Mouse (Mus musculus) hindbrain, postnatal 0 days (tissue): ENCODE measurements around the gene Slc12a4. TPM values are rescaled to one million over a fixed set of nuclear protein-coding genes. Genes with fewer than 3 reads are reported as not detected.

Experiments used
- ATAC-seq: fragments of 200-750 bp; cut with Nextera tagmentation; 2 replicates; pipeline ENCODE4 v1.8.0; 2017; ENCODE audit warnings: mild to moderate bottlenecking, moderate TSS enrichment, moderate library complexity
- DNase-seq: peaks from one replicate; pipeline ENCODE4 v3.0.0-alpha.2; 2015; ENCODE audit warnings: low spot score
- H3K27ac ChIP-seq: fragments of 300-500 bp; sonication (generic); 2 replicates; pipeline ENCODE4 v1.5.1; 2014; ENCODE audit warnings: mild to moderate bottlenecking
- H3K27me3 ChIP-seq: fragments of 300-500 bp; sonication (generic); 2 replicates; pipeline ENCODE4 v1.6.1; 2014; ENCODE audit warnings: low read length, mixed read lengths; ENCODE audit not compliant: insufficient read depth
- H3K36me3 ChIP-seq: fragments of 300-500 bp; sonication (generic); 2 replicates; pipeline ENCODE4 v1.6.1; 2014; ENCODE audit warnings: low read length, mixed read lengths; ENCODE audit not compliant: insufficient read depth
- H3K4me1 ChIP-seq: fragments of 300-500 bp; sonication (generic); 2 replicates; pipeline ENCODE4 v1.6.1; 2014; ENCODE audit warnings: antibody characterized with exemption, low read length, mixed read lengths; ENCODE audit not compliant: insufficient read depth
- H3K4me2 ChIP-seq: fragments of 300-500 bp; sonication (generic); 2 replicates; pipeline ENCODE4 v1.6.1; 2014; ENCODE audit warnings: low read depth, mild to moderate bottlenecking, low read length, moderate library complexity, mixed read lengths
- H3K4me3 ChIP-seq: fragments of 300-500 bp; sonication (generic); 2 replicates; pipeline ENCODE4 v1.5.1; 2014; ENCODE audit warnings: low read length
- H3K9ac ChIP-seq: fragments of 300-500 bp; sonication (generic); replicated peaks from 2 replicates; pipeline ENCODE4 v1.6.1; 2014; ENCODE audit warnings: mild to moderate bottlenecking, low read length, moderate library complexity, mixed read lengths
- H3K9me3 ChIP-seq: fragments of 300-500 bp; sonication (generic); 2 replicates; pipeline ENCODE4 v1.6.1; 2016; ENCODE audit warnings: low read length, mixed read lengths
- CTCF ChIP-seq: IDR thresholded peaks from 2 replicates; pipeline ENCODE4 v1.5.1; 2016; ENCODE audit warnings: antibody characterized with exemption, control low read depth, low read depth
- WGBS: fragments of 180-500 bp; shearing (Covaris S2); extraction: QIAGEN DNeasy Blood & Tissue Kit; methylation state at CpG from one replicate; pipeline ENCODE4 v1.1.7; 2014; 5-methylcytosine and 5-hydroxymethylcytosine counted together
- polyA plus RNA-seq: library from polyadenylated mRNA; unstranded; fragments of >200 nt; fragmentation: Nextera tagmentation; extraction: Ambion mirVana; gene quantifications from 2 replicates; pipeline ENCODE4 v1.2.1, GENCODE M21; 2015
- total RNA-seq: library from RNA; depleted of rRNA; stranded (reverse); fragments of >200 nt; gene quantifications from 2 replicates; pipeline ENCODE4 v1.2.3, GENCODE M21; 2014

The Slc12a4 gene
- total and polyA plus RNA-seq, 2 experiments from 2014 or later, result 16.3 to 25.5 TPM

DNA sequence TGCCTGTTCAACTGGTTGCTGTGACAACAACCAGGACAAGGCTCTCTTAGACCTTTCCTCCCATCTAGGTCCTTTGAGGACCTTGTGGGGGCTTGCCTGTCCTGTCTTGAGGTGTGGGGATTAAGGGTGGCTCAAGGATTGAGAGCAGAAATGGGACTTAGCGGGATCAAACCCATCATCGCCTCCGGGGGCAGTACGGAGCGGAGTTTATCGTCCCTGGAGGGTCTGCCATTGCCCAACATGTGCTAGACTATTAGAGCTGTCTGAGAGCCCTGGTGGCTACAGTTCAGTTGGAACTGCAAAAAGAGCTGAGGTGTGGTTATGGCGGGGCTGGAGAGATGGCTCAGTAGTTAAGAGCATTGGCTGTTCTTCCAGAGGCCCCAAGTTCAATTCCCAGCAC, 9.5 kb upstream of the Slc12a4 start:
- Histone ChIP-seq H3K9ac (no peak overlapping the region), H3K27ac (no peak overlapping the region), H3K9me3 (no peaks in the 10 kb centered on the region), H3K27me3 (no peaks in the 10 kb centered on the region), H3K4me3 (no peak overlapping the region), H3K36me3 (no peaks in the 10 kb centered on the region), H3K4me1 (no peaks in the 10 kb centered on the region), H3K4me2 (no peak overlapping the region)
- no peak for TF ChIP-seq CTCF
- no peak for DNase-seq
- 61% methylated on average over 7 of the region's 7 CpGs for WGBS
- no peak for ATAC-seq

DNA sequence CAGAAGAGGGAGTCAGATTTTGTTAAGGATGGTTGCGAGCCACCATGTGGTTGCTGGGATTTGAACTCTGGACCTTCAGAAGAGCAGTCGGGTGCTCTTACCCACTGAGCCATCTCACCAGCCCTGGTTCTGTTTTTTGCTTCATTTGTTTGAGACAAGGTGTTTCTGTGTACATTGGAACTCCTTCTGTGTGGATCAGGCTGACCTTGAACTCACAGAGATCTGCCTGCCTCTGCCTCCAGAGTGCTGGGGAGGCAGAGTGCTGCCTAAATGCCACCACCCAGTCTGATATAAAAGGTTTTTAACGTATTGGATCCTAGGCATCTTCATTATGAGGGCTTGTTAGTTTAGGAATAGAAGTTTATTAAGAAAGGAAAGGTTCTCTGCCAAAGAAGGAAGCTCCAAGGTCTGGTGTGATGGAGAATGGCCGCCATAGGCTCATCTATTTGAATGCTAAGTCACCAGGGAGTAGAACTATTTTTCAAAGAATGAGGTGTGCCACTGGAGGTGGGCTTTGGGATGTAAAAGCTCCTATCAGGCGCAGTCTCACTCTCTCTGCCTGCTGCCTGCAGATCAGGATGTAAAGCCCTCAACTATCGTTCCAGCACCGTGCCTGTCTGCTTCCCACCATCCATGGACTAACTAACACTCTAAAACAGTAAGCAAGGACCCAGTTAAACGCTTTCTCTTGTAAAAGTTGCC, 5.3 kb upstream of the Slc12a4 start:
- H3K4me1 ChIP-seq, result no peaks in the 10 kb centered on the region
- no peak for ATAC-seq

DNA sequence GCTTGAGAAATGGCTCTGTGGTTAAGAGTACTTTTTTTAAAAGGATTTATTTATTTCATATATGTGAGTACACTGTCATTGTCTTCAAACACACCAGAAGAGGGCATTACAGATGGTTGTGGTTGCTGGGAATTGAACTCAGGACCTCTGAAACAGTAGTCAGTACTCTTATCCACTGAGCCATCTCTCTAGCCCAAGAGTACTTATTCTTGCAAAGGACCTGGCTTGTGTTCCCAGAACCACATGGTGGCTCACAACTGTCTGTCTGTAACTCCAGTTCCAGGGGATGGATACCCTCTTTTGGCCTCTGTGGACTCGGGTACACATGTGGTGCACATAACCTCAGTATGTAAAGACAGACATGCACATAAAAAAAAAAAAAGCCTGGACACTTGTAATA, 3.5 kb upstream of the Slc12a4 start:
- TF ChIP-seq CTCF, result no peak
- no peak overlapping the region for H3K4me2 ChIP-seq
- WGBS, result 67% methylated on average over 1 of the region's 1 CpGs
- ATAC-seq (no peak), DNase-seq (no peak)
- no peaks in the 10 kb centered on the region for H3K36me3 ChIP-seq
- H3K4me1 ChIP-seq, result 0 out of 2 replicates have a peak, but pooled peaks cover 1% of the 10 kb centered on the region
- H3K9ac ChIP-seq, result no peak overlapping the region
- no peaks in the 10 kb centered on the region for H3K9me3 ChIP-seq
- H3K4me3 ChIP-seq, result no peak overlapping the region
- no peak overlapping the region for H3K27ac ChIP-seq
- H3K27me3 ChIP-seq, result peaks cover 10% of the 10 kb centered on the region; the same call in 1 of the 2 replicates

More for the DNA sequence above, 5.3 kb upstream of the Slc12a4 start:
- H3K4me2 ChIP-seq, result no peak overlapping the region
- H3K9ac ChIP-seq, result no peak overlapping the region
- H3K36me3 ChIP-seq, result no peaks in the 10 kb centered on the region
- 69% methylated on average over 8 of the region's 8 CpGs for WGBS
- DNase-seq, result no peak
- no peaks in the 10 kb centered on the region for H3K9me3 ChIP-seq
- H3K4me3 ChIP-seq, result no peak overlapping the region
- TF ChIP-seq CTCF, result no peak
- 0 out of 2 replicates have a peak, but pooled peaks cover 10% of the 10 kb centered on the region for H3K27me3 ChIP-seq
- H3K27ac ChIP-seq, result no peak overlapping the region

DNA sequence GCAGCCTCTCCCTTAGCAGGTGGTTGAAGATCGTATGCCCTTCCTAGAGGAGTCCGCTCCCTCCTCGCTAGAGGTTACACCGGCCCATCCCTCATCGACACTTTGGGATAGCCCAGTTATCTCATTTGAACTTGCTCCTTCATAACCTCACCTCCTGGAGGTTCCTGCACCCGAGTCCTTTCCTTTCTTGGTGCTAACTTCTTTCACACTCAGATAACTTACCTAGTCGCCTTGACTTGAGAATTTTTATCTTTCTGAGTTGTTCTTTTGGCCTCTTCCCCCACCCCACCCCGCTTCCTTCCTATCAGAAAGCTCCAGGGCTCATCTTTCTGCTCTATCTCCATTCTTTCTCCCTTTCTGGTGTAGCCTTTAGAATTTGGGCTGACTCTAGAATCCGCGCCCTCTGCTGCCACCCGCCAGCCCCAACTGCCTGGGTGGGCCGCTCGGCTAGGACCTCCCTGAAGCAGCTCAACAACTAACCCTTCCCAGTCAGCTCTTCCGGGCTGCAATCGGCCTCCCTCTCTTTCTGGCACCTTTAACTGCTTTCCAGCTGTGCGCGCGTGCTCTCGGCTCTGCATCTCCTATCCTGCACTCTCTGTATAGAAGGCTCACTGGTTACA, 905 bp upstream of the Slc12a4 start:
- Histone ChIP-seq H3K27ac (no peak overlapping the region), H3K36me3 (no peaks in the 10 kb centered on the region), H3K9me3 (no peaks in the 10 kb centered on the region), H3K4me1 (0 out of 2 replicates have a peak, but pooled peaks cover 3% of the 10 kb centered on the region), H3K4me3 (no peak overlapping the region; the same call in 1 of the 2 replicates), H3K9ac (no peak overlapping the region), H3K4me2 (peak overlapping the region; percentile 51), H3K27me3 (peaks cover 10% of the 10 kb centered on the region; the same call in 1 of the 2 replicates)
- DNase-seq (peak; percentile 23), ATAC-seq (0 out of 2 replicates have a peak, but pooled peaks have one; percentile 42)
- no peak for TF ChIP-seq CTCF
- 8% methylated on average over 19 of the region's 19 CpGs for WGBS

DNA sequence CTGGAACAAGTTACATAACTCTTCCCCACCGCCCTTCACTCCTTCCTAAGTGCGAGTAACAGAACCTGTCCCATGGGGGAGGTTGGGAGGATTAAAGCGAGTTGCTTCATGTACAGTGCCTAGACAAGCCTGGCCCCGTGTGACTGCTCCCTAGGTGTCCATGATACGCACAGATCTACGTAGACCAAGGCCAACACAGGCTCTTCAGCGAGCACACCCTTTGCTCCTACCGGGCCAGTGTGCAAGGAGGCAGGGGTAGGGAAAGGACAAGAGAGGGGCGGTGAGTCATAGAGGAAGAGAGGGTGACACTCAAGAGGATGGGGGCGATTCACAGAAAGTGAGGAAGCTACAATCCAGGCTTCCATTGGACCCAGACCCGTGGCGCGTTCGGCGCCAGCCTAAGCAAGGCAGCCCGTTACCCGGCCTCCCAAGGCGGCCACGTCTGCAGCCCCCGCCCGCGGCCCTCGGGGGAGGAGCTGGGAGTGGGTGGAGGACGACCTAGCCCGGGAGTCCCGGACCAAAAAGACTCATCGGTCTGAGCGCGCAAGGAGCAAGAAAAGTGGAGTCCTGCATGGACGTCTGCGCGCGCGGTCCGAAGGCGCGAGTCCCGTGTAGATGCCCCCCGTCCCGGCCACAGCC, 512 bp downstream of the Slc12a4 start:
- Histone ChIP-seq H3K36me3 (no peaks in the 10 kb centered on the region), H3K27ac (peak overlapping the region; percentile 58; the same call in 1 of the 2 replicates)
- DNase-seq, result no peak

DNA sequence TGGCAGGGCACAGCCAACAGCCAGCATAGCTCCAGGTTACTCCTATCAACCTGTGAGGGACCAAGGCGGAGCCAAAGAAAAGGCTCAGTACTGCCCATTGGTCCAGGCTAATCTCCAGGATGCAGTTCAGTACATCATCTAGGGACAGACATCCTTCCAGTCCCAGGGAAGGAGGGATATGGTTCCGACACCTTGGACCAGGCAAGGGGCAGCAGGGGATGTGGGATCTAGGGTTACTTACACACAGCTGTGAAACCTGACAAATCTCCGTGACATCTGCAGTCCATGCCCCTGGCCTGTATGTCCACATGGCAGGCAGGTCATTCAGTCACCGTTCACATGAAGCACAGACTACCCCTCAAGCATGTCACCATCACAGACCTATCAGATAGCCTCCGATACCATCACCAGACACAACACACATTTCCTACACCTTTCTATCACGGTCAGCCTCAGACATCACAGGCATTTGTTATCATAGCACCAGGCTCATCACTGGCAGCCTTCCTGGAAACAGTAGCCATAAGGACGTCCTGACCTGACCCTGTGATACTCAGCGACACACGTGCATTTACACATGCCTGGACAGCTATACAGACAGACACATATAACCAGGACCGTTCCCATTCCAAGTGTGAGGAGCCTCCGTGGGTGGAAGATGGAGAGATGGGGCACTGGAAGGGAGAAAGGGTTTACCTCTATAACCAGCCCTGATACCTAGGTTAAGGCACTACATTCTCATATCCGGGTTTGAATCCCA, 1.2 kb downstream of the Slc12a4 start:
- peak overlapping the region; percentile 51 for H3K4me2 ChIP-seq
- DNase-seq (no peak), ATAC-seq (no peak)
- 71% methylated on average over 12 of the region's 12 CpGs for WGBS
- peak overlapping the region; percentile 54 for H3K4me3 ChIP-seq
- H3K4me1 ChIP-seq, result peaks cover 3% of the 10 kb centered on the region; the same call in 1 of the 2 replicates
- no peaks in the 10 kb centered on the region for H3K9me3 ChIP-seq
- peaks cover 10% of the 10 kb centered on the region; the same call in 1 of the 2 replicates for H3K27me3 ChIP-seq
- TF ChIP-seq CTCF, result no peak
- no peak overlapping the region for H3K27ac ChIP-seq
- H3K9ac ChIP-seq, result peak overlapping the region; percentile 59; the same call in 1 of the 2 replicates
- H3K36me3 ChIP-seq, result no peaks in the 10 kb centered on the region

More for the DNA sequence above, 512 bp downstream of the Slc12a4 start:
- TF ChIP-seq CTCF, result no peak
- peaks cover 10% of the 10 kb centered on the region; the same call in 1 of the 2 replicates for H3K27me3 ChIP-seq
- peak overlapping the region; percentile 54 for H3K4me3 ChIP-seq
- H3K9ac ChIP-seq, result peak overlapping the region; percentile 59
- 0 out of 2 replicates have a peak, but pooled peaks cover 3% of the 10 kb centered on the region for H3K4me1 ChIP-seq
- peak overlapping the region; percentile 51 for H3K4me2 ChIP-seq
- ATAC-seq, result peak; percentile 69
- no peaks in the 10 kb centered on the region for H3K9me3 ChIP-seq
- 5% methylated on average over 39 of the region's 40 CpGs for WGBS
